Mouse (Mus musculus) spleen, postnatal 10 days (tissue): ENCODE results near the gene Plekhg4.

ENCODE experiments used
- DNase-seq, 2 experiments: peaks; one replicate each; pipeline ENCODE4 v3.0.0; 2021 to 2022; ENCODE audit warnings: low spot score in 2 of 2

Gene Plekhg4

GRCm38 (mm10) chr8:105349096-105349771 is 23.8 kb upstream of the Plekhg4 start:
- no peak for DNase-seq

- no peak for DNase-seq
Measured at GRCm38 (mm10) chr8:105350186-105350585, 22.9 kb upstream of the Plekhg4 start.

GRCm38 (mm10) chr8:105353583-105354135 is 19.4 kb upstream of the Plekhg4 start:
- DNase-seq = no peak

GRCm38 (mm10) chr8:105354549-105354948 is 18.5 kb upstream of the Plekhg4 start:
- DNase-seq = no peak

- DNase-seq = peak in 1 of 2 experiments; percentile 43
Measured at GRCm38 (mm10) chr8:105355179-105356024, 17.7 kb upstream of the Plekhg4 start.

DNA sequence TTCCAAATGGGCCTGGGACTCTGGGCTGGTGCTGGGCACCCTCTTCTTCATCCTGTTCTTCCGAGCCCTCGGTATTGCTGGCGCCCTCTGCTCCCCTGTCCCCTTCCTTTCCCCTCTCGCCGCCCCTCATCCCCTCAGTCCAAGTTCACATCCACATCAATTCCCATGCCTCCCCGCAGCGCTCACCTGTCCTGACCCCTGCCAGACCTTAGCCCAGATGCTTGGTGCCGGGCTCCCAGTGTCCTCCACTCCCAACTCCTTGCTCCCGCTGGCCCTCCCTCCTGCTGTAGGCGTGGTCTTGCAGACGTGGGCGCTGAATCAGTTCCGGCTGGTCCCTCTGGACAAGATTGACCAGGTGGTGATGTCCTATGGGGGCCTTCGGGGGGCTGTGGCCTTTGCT is 16.4 kb upstream of the Plekhg4 start:
- DNase-seq = no peak

GRCm38 (mm10) chr8:105359208-105359607 is 13.9 kb upstream of the Plekhg4 start:
- no peak for DNase-seq

- no peak for DNase-seq
Measured at GRCm38 (mm10) chr8:105359646-105360045, 13.4 kb upstream of the Plekhg4 start.

DNA sequence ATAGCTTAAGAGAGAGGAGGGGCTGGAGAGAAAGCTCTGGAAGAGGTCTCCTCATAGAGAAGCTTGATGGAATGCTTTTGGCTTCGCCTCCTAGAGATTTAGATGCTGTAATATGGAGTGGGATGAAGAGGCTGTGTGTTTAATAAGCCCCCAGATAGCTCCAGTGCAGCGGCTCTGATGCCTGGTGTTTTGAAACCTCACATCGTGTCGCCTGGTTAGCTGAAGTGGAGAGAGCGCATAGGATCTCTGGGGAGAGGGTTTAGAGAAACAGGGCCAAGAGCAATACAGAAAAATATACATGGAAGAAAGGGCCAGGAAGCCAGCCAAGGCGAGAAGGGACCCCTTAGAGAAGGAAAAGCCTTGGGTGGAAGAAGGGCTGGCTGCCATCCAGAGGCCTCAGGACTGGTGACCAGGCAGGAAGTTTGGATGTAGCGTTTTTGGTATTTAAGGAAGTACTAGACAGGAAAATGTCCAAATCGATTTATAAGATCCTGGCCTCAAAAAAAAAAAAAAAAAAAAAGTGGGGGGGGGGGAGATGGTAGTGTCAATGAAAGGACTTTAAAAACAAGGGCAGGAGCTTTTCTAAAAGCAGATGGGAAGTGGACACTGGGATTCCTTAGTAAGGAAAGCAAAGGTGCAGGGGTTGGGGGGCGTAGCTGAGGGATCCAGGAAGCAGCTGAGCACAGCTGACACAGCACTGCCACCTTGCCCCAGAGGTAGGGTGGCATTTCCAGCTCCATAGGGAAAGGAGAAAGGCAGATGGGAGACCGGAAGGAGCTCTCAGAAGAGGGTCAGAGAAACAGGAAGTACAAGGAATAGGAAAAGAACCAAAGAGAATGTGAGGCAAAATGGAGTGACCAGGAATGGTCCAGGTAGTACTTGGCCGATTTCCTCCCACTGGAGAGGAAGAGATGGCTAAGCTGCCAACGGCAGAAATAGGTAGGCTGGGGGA is 11.0 kb upstream of the Plekhg4 start:
- DNase-seq = no peak

DNA sequence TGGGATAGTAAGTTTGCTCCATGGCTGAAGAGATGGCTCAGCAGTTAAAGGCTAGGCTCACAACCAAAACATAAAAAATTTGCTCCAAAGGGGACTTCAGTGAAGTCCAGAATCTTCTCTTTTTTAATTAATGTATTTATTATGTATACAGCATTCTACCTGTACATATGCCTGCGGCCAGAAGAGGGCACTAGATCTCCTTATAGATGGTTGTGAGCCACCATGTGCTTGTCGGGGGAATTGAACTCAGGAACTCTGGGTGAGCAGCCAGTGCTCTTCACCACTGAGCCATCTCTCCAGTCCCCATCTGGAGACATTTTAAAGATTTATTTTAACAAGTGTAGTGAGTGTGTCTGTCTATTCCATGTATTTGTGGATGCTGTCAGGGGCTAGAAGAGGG is 6.0 kb upstream of the Plekhg4 start:
- peak in 1 of 2 experiments; percentile 47 for DNase-seq

DNA sequence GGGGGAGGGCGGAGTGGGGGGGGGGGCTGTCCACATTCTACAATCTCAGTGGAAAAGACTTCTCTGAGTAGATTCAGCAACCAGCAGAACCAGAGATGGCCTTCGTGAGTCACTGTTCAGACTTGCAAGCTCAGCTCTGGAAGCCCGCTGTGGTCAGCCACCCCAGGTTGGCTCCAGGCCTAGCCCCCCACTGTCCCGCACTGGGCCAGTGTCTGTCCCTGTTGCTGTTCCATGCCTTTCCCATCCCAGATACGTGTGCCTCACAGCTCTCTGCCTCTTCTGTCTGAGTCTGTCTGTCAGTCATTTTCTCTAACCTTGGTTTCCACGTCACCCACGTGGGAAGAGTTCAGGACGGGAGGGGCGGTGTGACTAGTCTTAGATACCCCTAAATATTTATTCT is 601 bp upstream of the Plekhg4 start:
- DNase-seq = no peak

- DNase-seq = peak in 1 of 2 experiments; percentile 65
Measured at GRCm38 (mm10) chr8:105374513-105374966, 1.5 kb downstream of the Plekhg4 start.

GRCm38 (mm10) chr8:105378673-105379072 is 5.6 kb downstream of the Plekhg4 start:
- DNase-seq = no peak

- DNase-seq = no peak
Measured at GRCm38 (mm10) chr8:105380308-105380707, 7.2 kb downstream of the Plekhg4 start.

DNA sequence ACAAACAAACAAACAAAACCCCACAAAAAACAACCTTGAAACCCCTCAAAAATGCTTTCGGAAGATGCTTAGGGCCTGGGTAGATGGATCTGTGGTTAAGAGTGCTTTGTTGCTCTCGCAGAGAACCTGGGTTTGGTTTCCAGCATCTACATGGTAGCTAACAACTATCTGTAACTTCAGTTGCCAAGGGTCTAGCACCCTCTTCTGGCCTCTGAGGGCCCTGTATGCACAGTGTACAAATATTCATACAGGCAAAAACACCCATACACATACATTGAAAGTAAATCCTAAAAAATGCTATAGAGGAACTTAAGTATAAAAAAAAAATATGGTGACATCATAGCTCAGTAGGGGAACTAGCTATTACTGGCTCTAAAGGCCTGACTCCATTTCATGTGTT is 11.0 kb downstream of the Plekhg4 start:
- DNase-seq = no peak

DNA sequence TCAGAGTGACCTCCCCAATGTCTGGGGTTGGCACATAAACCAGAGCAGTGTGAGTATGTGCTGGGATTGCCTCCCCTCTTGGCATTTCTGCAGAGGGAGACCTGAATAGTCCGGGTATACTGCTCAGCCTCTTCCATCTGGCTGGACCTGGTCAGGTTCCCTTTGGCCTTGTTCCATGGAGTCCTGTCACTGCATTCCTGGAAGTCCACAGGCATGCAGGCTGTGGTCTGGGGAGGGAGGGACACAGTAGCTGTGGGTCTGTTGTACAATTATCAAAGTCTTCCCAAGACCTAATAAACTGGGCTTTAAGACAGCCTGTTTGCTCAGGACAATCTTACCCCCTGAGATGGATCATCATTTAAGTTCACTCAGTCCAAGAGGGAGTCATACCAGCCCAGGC is 14.1 kb downstream of the Plekhg4 start:
- no peak for DNase-seq

GRCm38 (mm10) chr8:105389096-105389495 is 16.0 kb downstream of the Plekhg4 start:
- DNase-seq = no peak

GRCm38 (mm10) chr8:105393089-105393787 is 20.2 kb downstream of the Plekhg4 start:
- DNase-seq = no peak

- DNase-seq = no peak
Measured at GRCm38 (mm10) chr8:105393915-105394314, 20.8 kb downstream of the Plekhg4 start.

- peak in 1 of 2 experiments; percentile 40 for DNase-seq
Measured at GRCm38 (mm10) chr8:105397747-105398146, 24.7 kb downstream of the Plekhg4 start.

DNA sequence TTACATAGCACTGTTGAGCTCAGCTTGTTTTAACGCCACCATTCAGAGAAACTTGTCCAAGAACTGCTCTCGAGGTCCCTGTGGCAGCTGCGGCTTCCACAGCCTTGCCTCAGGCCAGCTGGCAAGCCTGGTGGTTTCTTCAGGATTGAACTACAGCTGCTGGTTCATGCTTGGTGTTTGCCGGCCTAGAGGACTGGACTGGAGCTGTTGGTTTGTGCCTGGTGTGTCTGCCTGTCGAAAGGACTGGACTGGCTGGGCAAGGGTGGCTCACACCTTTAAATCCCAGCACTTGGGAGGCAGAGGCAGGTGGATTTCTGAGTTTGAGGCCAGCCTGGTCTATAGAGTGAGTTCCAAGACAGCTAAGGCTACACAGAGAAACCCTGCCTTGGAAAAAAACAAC is 26.9 kb downstream of the Plekhg4 start:
- no peak for DNase-seq
